Mouse (Mus musculus) liver, adult 2 months (tissue): ENCODE measurements around the gene St8sia1. TPM values are rescaled to one million over a fixed set of nuclear protein-coding genes. Genes with fewer than 3 reads are reported as not detected.

Source experiments
- DNase-seq: peaks from one replicate; pipeline ENCODE4 v3.0.0-alpha.2; 2011; ENCODE audit warnings: low read depth, low spot score; ENCODE audit errors: extremely low read depth
- H3K27ac ChIP-seq: fragments of 200-500 bp; replicated peaks from 2 replicates; pipeline ENCODE4 v1.5.1; 2012; ENCODE audit warnings: low read depth, mild to moderate bottlenecking, control low read depth, inconsistent platforms, low read length; ENCODE audit not compliant: insufficient read depth
- H3K27me3 ChIP-seq: fragments of 200-500 bp; 2 replicates; pipeline ENCODE4 v1.6.1; 2012; ENCODE audit warnings: mild to moderate bottlenecking, moderate library complexity, low read length, inconsistent platforms; ENCODE audit not compliant: control insufficient read depth, insufficient read depth
- H3K36me3 ChIP-seq: fragments of 200-500 bp; 2 replicates; pipeline ENCODE4 v1.6.1; 2012; ENCODE audit warnings: low read length, inconsistent platforms; ENCODE audit not compliant: control insufficient read depth, insufficient read depth
- H3K4me1 ChIP-seq: fragments of 200-500 bp; 2 replicates; pipeline ENCODE4 v1.6.1; 2011; ENCODE audit warnings: low read length; ENCODE audit not compliant: control insufficient read depth, insufficient read depth
- H3K4me3 ChIP-seq: fragments of 200-500 bp; 2 replicates; pipeline ENCODE4 v1.5.1; 2011; ENCODE audit warnings: low read depth, mild to moderate bottlenecking, control low read depth, low read length, moderate library complexity; ENCODE audit not compliant: insufficient read depth
- H3K79me2 ChIP-seq: fragments of 200-500 bp; 2 replicates; pipeline ENCODE4 v1.6.1; 2012; ENCODE audit warnings: inconsistent platforms, mild to moderate bottlenecking, low read length, moderate library complexity; ENCODE audit not compliant: control insufficient read depth, insufficient read depth
- H3K9ac ChIP-seq: fragments of 200-500 bp; 2 replicates; pipeline ENCODE4 v1.6.1; 2012; ENCODE audit warnings: low read depth, mild to moderate bottlenecking, control low read depth, inconsistent platforms, low read length
- CTCF ChIP-seq: fragments of 200-500 bp; IDR thresholded peaks from 2 replicates; pipeline ENCODE4 v1.5.1; 2011; ENCODE audit warnings: low read depth, low read length, control low read depth
- POLR2A ChIP-seq: fragments of 200-500 bp; IDR thresholded peaks from 2 replicates; pipeline ENCODE4 v1.6.1; 2011; ENCODE audit warnings: low read length, control low read depth; ENCODE audit not compliant: insufficient read depth; ENCODE audit errors: extremely low read depth
- WGBS: fragments of 180-500 bp; shearing (Covaris S2); methylation state at CpG from one replicate; pipeline ENCODE4 v1.1.7; 2018; 5-methylcytosine and 5-hydroxymethylcytosine counted together
- polyA plus RNA-seq: library from polyadenylated mRNA; depleted of rRNA; stranded (reverse); fragments of >200 nt; gene quantifications from 2 replicates; pipeline ENCODE4 v1.2.3, GENCODE M21; 2012
- total RNA-seq: library from RNA; depleted of rRNA; stranded (reverse); fragments of >200 nt; gene quantifications from 2 replicates; pipeline ENCODE4 v1.2.3, GENCODE M21; 2014

Gene St8sia1
- total and polyA plus RNA-seq, 2 experiments: under 0.01 to 0.01 TPM

- H3K9ac ChIP-seq: no peak overlapping the region
- H3K27me3 ChIP-seq: no peaks in the 10 kb centered on the region
- 53% methylated on average over 4 of the region's 4 CpGs for WGBS
- DNase-seq: no peak
- H3K4me3 ChIP-seq: no peak overlapping the region
- H3K79me2 ChIP-seq: no peaks in the 10 kb centered on the region
- H3K4me1 ChIP-seq: no peaks in the 10 kb centered on the region
- TF ChIP-seq POLR2A (no peak), CTCF (no peak)
- H3K27ac ChIP-seq: no peak overlapping the region
- H3K36me3 ChIP-seq: no peaks in the 10 kb centered on the region
Measured at GRCm38 (mm10) chr6:142834911-142835310, 129.3 kb downstream of the St8sia1 start.

GRCm38 (mm10) chr6:142831706-142832105 lies 132.5 kb downstream of the St8sia1 start:
- H3K27ac ChIP-seq: no peak overlapping the region
- no peaks in the 10 kb centered on the region for H3K36me3 ChIP-seq
- H3K27me3 ChIP-seq: no peaks in the 10 kb centered on the region
- TF ChIP-seq CTCF: no peak
- TF ChIP-seq POLR2A: no peak
- no peaks in the 10 kb centered on the region for H3K79me2 ChIP-seq
- no peak overlapping the region for H3K4me3 ChIP-seq
- DNase-seq: no peak
- WGBS: 84% methylated on average over 3 of the region's 3 CpGs
- H3K9ac ChIP-seq: no peak overlapping the region
- H3K4me1 ChIP-seq: no peaks in the 10 kb centered on the region

- H3K9ac ChIP-seq: no peak overlapping the region
- H3K79me2 ChIP-seq: no peaks in the 10 kb centered on the region
- no peak overlapping the region for H3K4me3 ChIP-seq
- no peak for DNase-seq
- WGBS: 30% methylated on average over 8 of the region's 8 CpGs
- no peak for TF ChIP-seq CTCF
- no peak overlapping the region for H3K27ac ChIP-seq
- H3K4me1 ChIP-seq: no peaks in the 10 kb centered on the region
- no peaks in the 10 kb centered on the region for H3K36me3 ChIP-seq
- H3K27me3 ChIP-seq: no peaks in the 10 kb centered on the region
Measured at GRCm38 (mm10) chr6:142831243-142831642, 133.0 kb downstream of the St8sia1 start.

- Histone ChIP-seq H3K9ac (no peak overlapping the region), H3K36me3 (no peaks in the 10 kb centered on the region), H3K4me1 (no peaks in the 10 kb centered on the region), H3K4me3 (no peak overlapping the region), H3K27ac (no peak overlapping the region), H3K27me3 (no peaks in the 10 kb centered on the region), H3K79me2 (no peaks in the 10 kb centered on the region)
- TF ChIP-seq CTCF: no peak
- WGBS: 20% methylated on average over 3 of the region's 3 CpGs
- peak; percentile 63 for DNase-seq
Measured at GRCm38 (mm10) chr6:142830221-142830620, 134.0 kb downstream of the St8sia1 start.

- H3K79me2 ChIP-seq: no peaks in the 10 kb centered on the region
- no peak overlapping the region for H3K4me3 ChIP-seq
- H3K9ac ChIP-seq: no peak overlapping the region
- 91% methylated on average over 5 of the region's 5 CpGs for WGBS
- no peak for DNase-seq
- no peaks in the 10 kb centered on the region for H3K36me3 ChIP-seq
- H3K4me1 ChIP-seq: no peaks in the 10 kb centered on the region
- no peaks in the 10 kb centered on the region for H3K27me3 ChIP-seq
- TF ChIP-seq POLR2A: no peak
- TF ChIP-seq CTCF: no peak
- no peak overlapping the region for H3K27ac ChIP-seq
Measured at GRCm38 (mm10) chr6:142825449-142825848, 138.8 kb downstream of the St8sia1 start.

- WGBS: 85% methylated on average over 5 of the region's 5 CpGs
- H3K27me3 ChIP-seq: no peaks in the 10 kb centered on the region
- no peak for DNase-seq
- H3K9ac ChIP-seq: no peak overlapping the region
- no peaks in the 10 kb centered on the region for H3K79me2 ChIP-seq
- no peak for TF ChIP-seq CTCF
- no peak for TF ChIP-seq POLR2A
- no peak overlapping the region for H3K27ac ChIP-seq
- H3K36me3 ChIP-seq: no peaks in the 10 kb centered on the region
- no peak overlapping the region for H3K4me3 ChIP-seq
- no peaks in the 10 kb centered on the region for H3K4me1 ChIP-seq
Measured at GRCm38 (mm10) chr6:142823008-142823787, 141.1 kb downstream of the St8sia1 start.
